14 mouse cellular contexts compared by ENCODE assay signal in genomic region chr2:35697768-35698167, GRCm38 (mm10).
DNase-seq lines count a peak whose midpoint lies in the region; ATAC-seq and TF ChIP-seq lines count a peak whose summit lies in the region.
"Had no signal": no experiment of that assay in that cellular context is flagged by ENCODE, and none has a peak within 500 bp of the region (broad histone marks: within the 10 kb centered on the region; RNA-seq: fewer than 3 reads in every experiment).

No protein-coding gene starts in this region.

- no peak overlapping the region for H3K4me2 ChIP-seq in heart, embryonic 11.5 days
- no peak overlapping the region for H3K4me2 ChIP-seq in lung, postnatal 0 days (replicated peaks; ENCODE audit: low read depth, low read length)
- H3K4me2 ChIP-seq in midbrain, embryonic 13.5 days (replicated peaks), result no peak overlapping the region

- no peak for ATAC-seq in heart, embryonic 11.5 days (replicated peaks; ENCODE audit: insufficient number of reproducible peaks, low FRiP score, low TSS enrichment)
- ATAC-seq in lung, postnatal 0 days, result peak; percentile 32
- no peak for ATAC-seq in midbrain, embryonic 13.5 days
- ATAC-seq: activated CD4-positive, CD25-positive, alpha-beta regulatory T cell, adult 4 months; forebrain, embryonic 16.5 days; hindbrain, embryonic 16.5 days; Patski had no signal

- H3K27me3 ChIP-seq in heart, embryonic 11.5 days (ENCODE audit: control insufficient read depth, insufficient read depth, low read length), result no peaks in the 10 kb centered on the region
- H3K27me3 ChIP-seq in lung, postnatal 0 days (replicated peaks; ENCODE audit: insufficient read depth, low read length), result no peaks in the 10 kb centered on the region
- no peaks in the 10 kb centered on the region for H3K27me3 ChIP-seq in limb, embryonic 10.5 days (ENCODE audit: low read depth, poor library complexity, severe bottlenecking)
- no peaks in the 10 kb centered on the region for H3K27me3 ChIP-seq in hindbrain, embryonic 10.5 days (ENCODE audit: insufficient read depth, poor library complexity, severe bottlenecking)
- H3K27me3 ChIP-seq in midbrain, embryonic 13.5 days, result no peaks in the 10 kb centered on the region
- H3K27me3 ChIP-seq: heart, embryonic 15.5 days; Patski had no signal

- no peak overlapping the region for H3K4me3 ChIP-seq in heart, embryonic 11.5 days (ENCODE audit: low read depth, low read length)
- no peak overlapping the region for H3K4me3 ChIP-seq in lung, postnatal 0 days (ENCODE audit: low read depth, low read length)
- H3K4me3 ChIP-seq in limb, embryonic 10.5 days, result no peak overlapping the region
- no peak overlapping the region for H3K4me3 ChIP-seq in hindbrain, embryonic 10.5 days
- H3K4me3 ChIP-seq in midbrain, embryonic 13.5 days (replicated peaks), result no peak overlapping the region
- H3K4me3 ChIP-seq: heart, embryonic 15.5 days had no signal

- H3K27ac ChIP-seq in heart, embryonic 11.5 days (ENCODE audit: low read depth, low read length), result peak overlapping the region; percentile 54; the same call in 1 of the 2 replicates
- H3K27ac ChIP-seq in lung, postnatal 0 days (ENCODE audit: low read length), result no peak overlapping the region
- peak overlapping the region; percentile 21; the same call in 1 of the 2 replicates for H3K27ac ChIP-seq in limb, embryonic 10.5 days
- H3K27ac ChIP-seq in hindbrain, embryonic 10.5 days, result no peak overlapping the region
- no peak overlapping the region for H3K27ac ChIP-seq in midbrain, embryonic 13.5 days

- no peak for DNase-seq in heart, adult 8-10 months (ENCODE audit: low spot score)
- no peak for DNase-seq in lung, postnatal 0 days (ENCODE audit: low spot score)
- no peak for DNase-seq in lung, postnatal 25 days (ENCODE audit: low spot score)
- DNase-seq in limb, embryonic 10.5 days (ENCODE audit: low spot score), result no peak
- no peak for DNase-seq in hindbrain, embryonic 10.5 days (ENCODE audit: low spot score)
- DNase-seq: cerebellum, adult 9-11 months; right cerebral cortex, adult 18-20 months had no signal

- WGBS in heart, embryonic 11.5 days (ENCODE audit: insufficient replicate concordance), result 83% methylated on average over 3 of the region's 3 CpGs
- 53% methylated on average over 3 of the region's 3 CpGs for WGBS in lung, postnatal 0 days
- WGBS in limb, embryonic 10.5 days, result 91% methylated on average over 3 of the region's 3 CpGs
- WGBS in hindbrain, embryonic 10.5 days, result 90% methylated on average over 3 of the region's 3 CpGs
- WGBS in midbrain, embryonic 13.5 days, result 95% methylated on average over 3 of the region's 3 CpGs

- peaks cover 93% of the 10 kb centered on the region for H3K4me1 ChIP-seq in heart, embryonic 11.5 days (ENCODE audit: control insufficient read depth, insufficient read depth, low read length)
- H3K4me1 ChIP-seq in lung, postnatal 0 days (ENCODE audit: insufficient read depth, low read depth, low read length), result peaks cover 59% of the 10 kb centered on the region
- H3K4me1 ChIP-seq in limb, embryonic 10.5 days, result peaks cover 87% of the 10 kb centered on the region
- H3K4me1 ChIP-seq in hindbrain, embryonic 10.5 days (replicated peaks), result peaks cover 85% of the 10 kb centered on the region
- peaks cover 91% of the 10 kb centered on the region for H3K4me1 ChIP-seq in midbrain, embryonic 13.5 days (replicated peaks)

- 0 out of 2 replicates have a peak, but pooled peaks have one; percentile 19 for TF ChIP-seq EP300 in lung, postnatal 0 days (IDR thresholded peaks at IDR 0.05)

- no peaks in the 10 kb centered on the region for H3K36me3 ChIP-seq in heart, embryonic 11.5 days (ENCODE audit: control insufficient read depth, insufficient read depth, low read length)
- H3K36me3 ChIP-seq in lung, postnatal 0 days (ENCODE audit: insufficient read depth, low read length), result no peaks in the 10 kb centered on the region
- H3K36me3 ChIP-seq in limb, embryonic 10.5 days, result peaks cover 22% of the 10 kb centered on the region
- peaks cover 4% of the 10 kb centered on the region; the same call in 1 of the 2 replicates for H3K36me3 ChIP-seq in hindbrain, embryonic 10.5 days
- no peaks in the 10 kb centered on the region for H3K36me3 ChIP-seq in midbrain, embryonic 13.5 days
- H3K36me3 ChIP-seq: heart, embryonic 15.5 days had no signal

- no peaks in the 10 kb centered on the region for H3K9me3 ChIP-seq in heart, embryonic 11.5 days (replicated peaks; ENCODE audit: control insufficient read depth, low read length)
- H3K9me3 ChIP-seq in lung, postnatal 0 days (ENCODE audit: low read length), result no peaks in the 10 kb centered on the region
- no peaks in the 10 kb centered on the region; the same call in 1 of the 2 replicates for H3K9me3 ChIP-seq in limb, embryonic 10.5 days (replicated peaks)
- H3K9me3 ChIP-seq in hindbrain, embryonic 10.5 days, result no peaks in the 10 kb centered on the region
- H3K9me3 ChIP-seq in midbrain, embryonic 13.5 days, result no peaks in the 10 kb centered on the region
- H3K9me3 ChIP-seq: heart, embryonic 15.5 days had no signal

- no peak for TF ChIP-seq CTCF in lung, postnatal 0 days (IDR thresholded peaks at IDR 0.05)

- no peak overlapping the region for H3K9ac ChIP-seq in heart, embryonic 11.5 days (ENCODE audit: low read depth, low read length)
- no peak overlapping the region for H3K9ac ChIP-seq in lung, postnatal 0 days (replicated peaks; ENCODE audit: low read depth)
- no peak overlapping the region for H3K9ac ChIP-seq in midbrain, embryonic 13.5 days (replicated peaks)

Comparison
In these comparisons a context has a peak if more than half of its experiments do, and no peak if none do; other contexts are left out.
1. H3K27ac ChIP-seq: peak in heart, embryonic 11.5 days (single experiment) and limb, embryonic 10.5 days (single experiment); none in lung, postnatal 0 days (single experiment), hindbrain, embryonic 10.5 days (single experiment) and midbrain, embryonic 13.5 days (single experiment).